Mouse (Mus musculus) liver, adult 2 months (tissue): ENCODE measurements around the gene Smg6. TPM values are rescaled to one million over a fixed set of nuclear protein-coding genes. Genes with fewer than 3 reads are reported as not detected.
"Not testable (repeated sequence)": the region's sequence is repeated elsewhere in the genome, so short reads cannot be mapped to it uniquely, and the experiment has no call there.

Experiments used
- DNase-seq: peaks from one replicate; pipeline ENCODE4 v3.0.0-alpha.2; 2011; ENCODE audit warnings: low read depth, low spot score; ENCODE audit errors: extremely low read depth
- H3K27ac ChIP-seq: fragments of 200-500 bp; replicated peaks from 2 replicates; pipeline ENCODE4 v1.5.1; 2012; ENCODE audit warnings: low read depth, mild to moderate bottlenecking, control low read depth, inconsistent platforms, low read length; ENCODE audit not compliant: insufficient read depth
- H3K27me3 ChIP-seq: fragments of 200-500 bp; 2 replicates; pipeline ENCODE4 v1.6.1; 2012; ENCODE audit warnings: mild to moderate bottlenecking, moderate library complexity, low read length, inconsistent platforms; ENCODE audit not compliant: control insufficient read depth, insufficient read depth
- H3K36me3 ChIP-seq: fragments of 200-500 bp; 2 replicates; pipeline ENCODE4 v1.6.1; 2012; ENCODE audit warnings: low read length, inconsistent platforms; ENCODE audit not compliant: control insufficient read depth, insufficient read depth
- H3K4me1 ChIP-seq: fragments of 200-500 bp; 2 replicates; pipeline ENCODE4 v1.6.1; 2011; ENCODE audit warnings: low read length; ENCODE audit not compliant: control insufficient read depth, insufficient read depth
- H3K4me3 ChIP-seq: fragments of 200-500 bp; 2 replicates; pipeline ENCODE4 v1.5.1; 2011; ENCODE audit warnings: low read depth, mild to moderate bottlenecking, control low read depth, low read length, moderate library complexity; ENCODE audit not compliant: insufficient read depth
- H3K79me2 ChIP-seq: fragments of 200-500 bp; 2 replicates; pipeline ENCODE4 v1.6.1; 2012; ENCODE audit warnings: inconsistent platforms, mild to moderate bottlenecking, low read length, moderate library complexity; ENCODE audit not compliant: control insufficient read depth, insufficient read depth
- H3K9ac ChIP-seq: fragments of 200-500 bp; 2 replicates; pipeline ENCODE4 v1.6.1; 2012; ENCODE audit warnings: low read depth, mild to moderate bottlenecking, control low read depth, inconsistent platforms, low read length
- CTCF ChIP-seq: fragments of 200-500 bp; IDR thresholded peaks from 2 replicates; pipeline ENCODE4 v1.5.1; 2011; ENCODE audit warnings: low read depth, low read length, control low read depth
- POLR2A ChIP-seq: fragments of 200-500 bp; IDR thresholded peaks from 2 replicates; pipeline ENCODE4 v1.6.1; 2011; ENCODE audit warnings: low read length, control low read depth; ENCODE audit not compliant: insufficient read depth; ENCODE audit errors: extremely low read depth
- WGBS: fragments of 180-500 bp; shearing (Covaris S2); methylation state at CpG from one replicate; pipeline ENCODE4 v1.1.7; 2018; 5-methylcytosine and 5-hydroxymethylcytosine counted together
- polyA plus RNA-seq: library from polyadenylated mRNA; depleted of rRNA; stranded (reverse); fragments of >200 nt; gene quantifications from 2 replicates; pipeline ENCODE4 v1.2.3, GENCODE M21; 2012
- total RNA-seq: library from RNA; depleted of rRNA; stranded (reverse); fragments of >200 nt; gene quantifications from 2 replicates; pipeline ENCODE4 v1.2.3, GENCODE M21; 2014

The Smg6 gene
- total and polyA plus RNA-seq, 2 experiments = 12.8 to 16.6 TPM

- H3K27me3 ChIP-seq = peaks cover 14% of the 10 kb centered on the region; the same call in 1 of the 2 replicates
- no peak for TF ChIP-seq CTCF
- no peak for TF ChIP-seq POLR2A
- H3K4me3 ChIP-seq = no peak overlapping the region
- H3K4me1 ChIP-seq = 0 out of 2 replicates have a peak, but pooled peaks cover 3% of the 10 kb centered on the region
- no peak for DNase-seq
- H3K79me2 ChIP-seq = no peaks in the 10 kb centered on the region
- H3K36me3 ChIP-seq = no peaks in the 10 kb centered on the region
- H3K9ac ChIP-seq = no peak overlapping the region
- 15% methylated on average over 17 of the region's 17 CpGs for WGBS
- H3K27ac ChIP-seq = no peak overlapping the region
Observed at GRCm38 (mm10) chr11:75171186-75171865, 245.7 kb downstream of the Smg6 start.

- Histone ChIP-seq H3K9ac (no peak overlapping the region), H3K27me3 (peaks cover 9% of the 10 kb centered on the region; the same call in 1 of the 2 replicates), H3K27ac (no peak overlapping the region), H3K4me3 (peak overlapping the region; percentile 58; the same call in 1 of the 2 replicates), H3K79me2 (no peaks in the 10 kb centered on the region), H3K36me3 (no peaks in the 10 kb centered on the region), H3K4me1 (0 out of 2 replicates have a peak, but pooled peaks cover 3% of the 10 kb centered on the region)
- no peak for TF ChIP-seq CTCF
- no peak for TF ChIP-seq POLR2A
- no peak for DNase-seq
- WGBS = 3% methylated on average over 74 of the region's 75 CpGs
Observed at GRCm38 (mm10) chr11:75172151-75173094, 246.8 kb downstream of the Smg6 start.

- peak; percentile 42 for DNase-seq
- peak overlapping the region; percentile 58 for H3K4me3 ChIP-seq
- H3K79me2 ChIP-seq = no peaks in the 10 kb centered on the region
- H3K27me3 ChIP-seq = peaks cover 9% of the 10 kb centered on the region; the same call in 1 of the 2 replicates
- WGBS = under 1% methylated on average over 71 of the region's 71 CpGs
- peak overlapping the region; percentile 29 for H3K9ac ChIP-seq
- no peaks in the 10 kb centered on the region for H3K36me3 ChIP-seq
- TF ChIP-seq CTCF (no peak), POLR2A (no peak)
- no peak overlapping the region for H3K27ac ChIP-seq
- H3K4me1 ChIP-seq = 0 out of 2 replicates have a peak, but pooled peaks cover 3% of the 10 kb centered on the region
Observed at GRCm38 (mm10) chr11:75173095-75173798, 247.6 kb downstream of the Smg6 start.

- no peak overlapping the region for H3K27ac ChIP-seq
- H3K36me3 ChIP-seq = no peaks in the 10 kb centered on the region
- WGBS = 4% methylated on average over 15 of the region's 15 CpGs
- H3K4me1 ChIP-seq = 0 out of 2 replicates have a peak, but pooled peaks cover 3% of the 10 kb centered on the region
- H3K27me3 ChIP-seq = peaks cover 9% of the 10 kb centered on the region; the same call in 1 of the 2 replicates
- TF ChIP-seq CTCF = no peak
- no peak for TF ChIP-seq POLR2A
- DNase-seq = no peak
- H3K79me2 ChIP-seq = no peaks in the 10 kb centered on the region
- peak overlapping the region; percentile 58 for H3K4me3 ChIP-seq
- H3K9ac ChIP-seq = peak overlapping the region; percentile 29
Observed at GRCm38 (mm10) chr11:75173799-75174165, 248.2 kb downstream of the Smg6 start.

GRCm38 (mm10) chr11:75174574-75174973 lies 249.0 kb downstream of the Smg6 start:
- not testable (repeated sequence) for H3K27me3 ChIP-seq, H3K9ac ChIP-seq, H3K27ac ChIP-seq, DNase-seq, H3K79me2 ChIP-seq, H3K4me3 ChIP-seq, H3K36me3 ChIP-seq, H3K4me1 ChIP-seq
- WGBS = 64% methylated on average over 6 of the region's 6 CpGs
